Mouse (Mus musculus) embryo, embryonic 9.5 days (tissue): Measurements from ENCODE around the gene Nlgn1.
A peak's percentile ranks its signal among the peaks of the same experiment; 100 is the strongest.

Experiments used
- DNase-seq: peaks from one replicate; pipeline ENCODE4 v3.0.0-alpha.2; 2017; ENCODE audit errors: extremely low spot score

The Nlgn1 gene

GRCm38 (mm10) chr3:26332400-26333238 lies at the start of gene Nlgn1:
Gene Nlgn1 (minus strand): TSS chr3:26332460.
- no peak for DNase-seq

- no peak for DNase-seq
Observed at GRCm38 (mm10) chr3:26378272-26378671, 46.0 kb upstream of the Nlgn1 start.

DNA sequence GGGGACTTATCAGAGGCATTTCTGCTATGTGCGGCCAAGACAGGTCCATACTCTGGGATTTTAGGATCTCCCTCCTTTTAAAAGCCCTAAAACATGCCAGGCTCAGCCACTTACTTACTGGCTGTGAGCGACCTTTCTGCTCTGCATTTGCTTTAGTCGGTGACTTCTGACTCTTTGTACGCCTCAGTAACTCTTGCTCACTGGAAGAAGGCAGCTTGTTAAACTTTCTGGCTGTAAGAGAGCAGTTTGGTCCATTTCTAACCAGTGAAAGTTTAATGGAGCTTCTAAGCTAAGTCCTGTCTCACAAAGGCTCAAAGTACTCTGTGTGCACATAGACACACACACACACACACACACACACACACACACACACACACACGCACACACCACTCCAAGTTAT lies 22.8 kb upstream of the Nlgn1 start:
- DNase-seq: no peak

GRCm38 (mm10) chr3:26354483-26355030 lies 22.3 kb upstream of the Nlgn1 start:
- DNase-seq: no peak

GRCm38 (mm10) chr3:26337495-26337894 lies 5.2 kb upstream of the Nlgn1 start:
- no peak for DNase-seq

DNA sequence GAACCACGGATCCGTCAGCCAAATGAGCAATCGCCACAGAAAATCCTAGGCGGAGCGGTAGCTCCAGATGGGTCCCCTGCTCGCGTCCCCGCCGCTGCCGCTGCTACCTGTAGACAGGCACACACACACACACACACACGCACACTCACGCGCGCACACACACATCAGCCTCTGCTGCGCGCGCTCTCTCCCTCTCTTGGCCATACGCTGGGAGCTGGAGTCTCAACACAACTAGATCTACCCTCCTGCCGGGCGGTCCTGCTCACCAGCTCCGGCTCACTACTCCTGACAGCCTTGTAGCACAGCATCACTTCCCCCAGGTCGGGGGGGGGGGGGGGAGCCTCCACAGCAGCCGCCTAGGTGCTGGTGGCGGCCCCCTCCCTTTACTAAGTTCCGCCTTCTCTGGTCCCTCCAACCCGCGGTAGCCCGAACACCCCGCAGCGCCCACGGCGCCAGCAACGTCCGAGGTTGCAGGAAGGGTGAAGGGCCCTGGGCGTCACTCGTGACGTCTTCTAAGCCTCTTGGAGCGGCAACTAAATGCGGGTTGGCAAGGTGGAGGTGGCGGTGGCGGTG lies 1.1 kb upstream of the Nlgn1 start:
- peak; percentile 55 for DNase-seq

DNA sequence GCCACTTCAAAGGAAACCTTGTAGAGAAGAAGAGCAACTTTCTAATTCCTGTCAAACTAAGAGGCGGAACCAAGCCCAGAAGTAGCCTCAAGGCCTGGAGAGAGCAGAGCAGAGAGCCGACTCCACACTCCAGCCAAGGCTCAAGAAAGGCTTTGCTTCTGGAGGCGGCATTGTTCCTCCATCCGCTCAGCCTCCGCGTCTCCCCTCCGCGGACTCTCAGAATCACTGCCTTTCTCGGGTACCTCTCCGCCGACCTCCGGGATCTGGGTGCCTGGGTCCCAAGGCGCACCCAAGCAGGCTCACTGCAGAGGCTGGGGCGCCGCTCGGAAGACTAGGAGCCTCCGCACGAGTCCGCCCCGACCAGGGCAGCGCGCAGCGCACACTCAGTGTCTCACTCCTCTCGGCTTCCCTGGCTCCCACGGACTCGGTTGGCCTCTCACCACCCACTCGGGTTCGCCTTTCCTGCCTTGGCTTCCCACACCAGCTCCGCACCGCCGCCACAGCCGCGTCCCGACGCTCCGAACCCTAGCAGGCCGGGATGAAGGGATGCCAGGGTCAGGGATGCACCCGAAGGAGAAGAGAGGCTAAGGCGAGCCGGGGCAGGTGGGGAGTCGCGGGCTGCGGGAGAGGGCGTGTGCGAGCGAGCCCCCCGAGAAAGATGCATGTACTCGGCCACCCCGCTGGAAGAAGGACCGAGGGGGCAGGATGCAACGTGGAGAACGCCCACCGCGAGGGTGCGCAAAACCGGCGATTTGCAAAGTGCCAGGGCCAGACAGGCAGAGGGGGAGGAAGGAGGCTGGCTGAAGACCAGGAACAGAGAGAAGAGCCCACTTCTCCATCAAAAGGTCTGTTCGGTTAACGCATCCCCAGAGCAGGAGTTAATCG lies 841 bp downstream of the Nlgn1 start:
- DNase-seq: peak; percentile 64

DNA sequence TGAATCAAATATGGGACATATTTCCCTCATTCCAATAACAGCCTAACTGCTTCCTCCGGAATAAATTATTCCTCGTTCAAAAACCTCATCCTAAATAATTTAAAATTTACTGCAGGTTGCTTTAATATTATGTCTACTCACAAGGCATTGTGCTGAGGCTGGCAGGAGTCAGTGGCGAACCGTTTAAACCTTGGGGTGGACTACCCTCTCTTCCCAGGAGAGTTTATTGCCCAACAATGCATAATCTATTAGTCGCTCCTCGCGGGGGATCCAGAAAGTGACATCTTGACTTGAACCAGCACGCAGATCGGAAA lies 1.4 kb downstream of the Nlgn1 start:
- no peak for DNase-seq

DNA sequence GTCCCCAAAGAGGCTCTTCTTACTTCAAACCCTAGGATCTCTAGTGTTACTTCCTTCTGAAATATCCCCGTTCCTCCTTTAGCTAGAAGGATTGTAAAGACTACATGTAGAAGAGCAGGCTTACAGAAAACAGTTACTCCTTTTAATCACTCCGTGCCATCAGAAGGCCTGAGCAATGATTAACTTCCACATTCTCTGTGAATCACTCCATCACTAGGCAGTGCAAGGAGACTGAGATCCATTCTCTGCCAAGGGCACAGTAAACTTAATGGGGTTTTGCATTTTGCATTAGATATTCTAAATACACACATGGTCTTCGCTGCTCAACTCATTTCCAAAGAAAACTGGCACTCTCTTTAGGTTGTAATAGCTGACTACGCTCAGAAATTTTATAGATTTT lies 2.2 kb downstream of the Nlgn1 start:
- no peak for DNase-seq

GRCm38 (mm10) chr3:26324510-26324909 lies 7.8 kb downstream of the Nlgn1 start:
- no peak for DNase-seq

GRCm38 (mm10) chr3:26317397-26317796 lies 14.9 kb downstream of the Nlgn1 start:
- no peak for DNase-seq

GRCm38 (mm10) chr3:26297869-26298268 lies 34.4 kb downstream of the Nlgn1 start:
- no peak for DNase-seq

DNA sequence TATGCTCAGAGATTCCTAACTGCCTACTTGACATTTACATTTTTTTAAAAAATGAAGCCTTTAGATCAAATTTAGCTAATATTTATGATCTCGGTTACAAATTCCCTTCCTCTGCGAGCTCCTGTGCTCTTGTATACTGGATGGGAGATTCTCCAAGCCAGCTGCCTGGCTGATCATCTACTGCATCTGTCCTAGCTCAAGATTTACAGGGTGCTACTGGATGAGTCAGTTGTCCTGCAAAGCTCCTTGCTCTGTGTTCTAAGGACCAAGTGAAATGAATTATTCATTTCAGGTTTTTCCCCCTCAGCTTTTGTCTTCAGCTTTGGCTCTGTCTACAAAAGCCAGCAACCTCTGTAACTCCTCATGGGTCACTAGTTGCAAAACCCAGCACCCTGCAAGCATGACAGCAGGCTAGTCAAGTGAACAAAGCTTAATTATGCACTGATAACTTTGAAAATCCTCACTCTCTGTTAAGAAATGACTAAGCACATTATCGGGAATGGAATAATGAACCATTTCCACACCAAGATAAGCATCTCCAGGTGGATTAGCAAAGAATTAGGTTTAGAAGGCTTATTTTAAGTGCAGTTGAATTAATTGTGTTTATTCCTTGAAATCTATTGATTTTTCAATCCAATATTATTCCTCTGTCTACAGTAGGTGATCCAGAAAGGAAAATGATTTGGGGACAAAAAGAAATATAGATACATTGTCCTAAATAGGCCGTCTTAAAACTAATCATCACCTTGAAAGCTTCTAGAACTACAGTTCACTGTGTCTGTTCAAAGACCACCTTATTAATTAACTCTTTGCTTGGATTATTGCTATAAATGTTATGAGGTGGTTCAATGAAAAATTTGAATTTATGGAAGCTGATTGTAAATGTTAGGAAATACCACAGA lies 61.1 kb downstream of the Nlgn1 start:
- DNase-seq: peak; percentile 6

GRCm38 (mm10) chr3:26246564-26246963 lies 85.7 kb downstream of the Nlgn1 start:
- DNase-seq: no peak

DNA sequence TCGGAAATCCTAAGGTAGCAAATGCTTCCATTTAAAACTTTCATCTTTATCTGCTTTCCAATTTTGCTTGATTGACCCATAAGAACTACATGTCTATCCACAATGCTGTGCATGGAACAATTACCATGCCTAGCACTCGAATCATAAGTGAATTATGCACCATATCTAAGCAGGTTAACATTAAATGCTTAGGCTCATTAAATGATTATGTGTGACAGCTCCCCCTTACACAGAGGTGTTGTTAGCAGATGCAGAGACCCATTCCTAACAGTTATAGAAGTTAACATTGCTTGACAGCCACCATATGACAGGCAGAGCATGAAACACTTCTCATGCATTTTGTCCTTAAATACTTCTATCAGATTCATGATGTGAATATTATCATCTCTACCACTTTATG lies 89.0 kb downstream of the Nlgn1 start:
- no peak for DNase-seq

GRCm38 (mm10) chr3:26230006-26230405 lies 102.3 kb downstream of the Nlgn1 start:
- DNase-seq: no peak

DNA sequence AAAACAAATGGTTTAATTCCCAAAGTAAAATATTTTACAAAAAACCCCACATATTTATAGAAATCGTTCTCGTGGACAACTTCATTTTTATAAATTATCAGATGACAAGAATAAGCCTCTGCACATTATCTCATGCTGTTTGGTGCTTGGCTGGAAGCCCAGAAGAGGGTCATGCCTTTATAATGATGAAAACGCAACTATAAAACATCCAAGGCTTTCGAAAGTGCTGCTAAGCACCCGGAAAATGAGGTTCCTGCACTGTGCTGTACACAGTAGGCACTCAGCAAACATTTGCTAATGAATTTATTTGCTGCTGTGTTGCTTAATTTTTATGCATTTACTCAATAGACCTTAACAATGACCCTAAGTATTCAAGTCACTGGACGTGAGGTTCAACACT lies 103.4 kb downstream of the Nlgn1 start:
- DNase-seq: no peak

GRCm38 (mm10) chr3:26228172-26228781 lies 104.0 kb downstream of the Nlgn1 start:
- no peak for DNase-seq

DNA sequence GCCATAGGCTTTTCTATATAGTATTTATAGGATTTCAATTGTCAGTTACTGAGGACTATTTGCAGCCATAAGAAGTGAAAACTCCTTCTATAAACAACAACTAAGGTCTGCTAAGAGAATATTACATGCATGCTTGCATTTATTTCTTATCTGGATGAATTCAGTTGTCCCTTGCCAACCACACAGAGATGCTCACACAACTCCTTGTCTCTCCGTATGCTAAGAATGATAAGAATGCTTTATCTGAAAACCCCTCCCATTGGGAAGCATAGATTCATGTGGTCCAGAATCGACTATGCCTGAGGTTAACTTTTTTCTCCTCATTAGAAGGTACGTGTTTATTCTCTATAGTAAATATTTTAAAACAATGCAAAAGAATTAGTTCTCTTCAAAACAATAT lies 108.8 kb downstream of the Nlgn1 start:
- no peak for DNase-seq

GRCm38 (mm10) chr3:26216231-26216630 lies 116.0 kb downstream of the Nlgn1 start:
- DNase-seq: no peak

DNA sequence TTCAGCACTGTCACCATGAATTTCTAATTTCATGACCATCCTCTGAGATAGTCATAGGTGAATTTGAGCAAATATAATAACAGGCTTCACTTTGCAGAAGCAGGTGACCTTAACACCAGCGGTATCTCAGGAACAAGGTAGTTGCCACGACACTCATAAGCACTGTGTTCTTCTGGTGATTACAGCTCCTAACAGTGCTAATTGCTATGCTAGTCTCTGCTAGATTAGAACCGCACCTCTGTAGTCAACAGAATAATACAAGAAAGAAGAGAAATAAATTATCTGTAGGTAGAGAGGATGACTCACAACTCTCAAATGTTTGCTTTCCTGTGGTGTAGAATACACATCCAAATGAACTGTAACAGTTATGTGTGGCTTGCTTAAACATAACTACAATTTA lies 129.6 kb downstream of the Nlgn1 start:
- no peak for DNase-seq
